Mouse (Mus musculus) hindbrain, postnatal 0 days (tissue): ENCODE data around the gene Acox3. TPM values are rescaled to one million over a fixed set of nuclear protein-coding genes. Genes with fewer than 3 reads are reported as not detected.

Experiments used
- ATAC-seq: fragments of 200-750 bp; cut with Nextera tagmentation; 2 replicates; pipeline ENCODE4 v1.8.0; 2017; ENCODE audit warnings: mild to moderate bottlenecking, moderate TSS enrichment, moderate library complexity
- DNase-seq: peaks from one replicate; pipeline ENCODE4 v3.0.0-alpha.2; 2015; ENCODE audit warnings: low spot score
- H3K27ac ChIP-seq: fragments of 300-500 bp; sonication (generic); 2 replicates; pipeline ENCODE4 v1.5.1; 2014; ENCODE audit warnings: mild to moderate bottlenecking
- H3K27me3 ChIP-seq: fragments of 300-500 bp; sonication (generic); 2 replicates; pipeline ENCODE4 v1.6.1; 2014; ENCODE audit warnings: low read length, mixed read lengths; ENCODE audit not compliant: insufficient read depth
- H3K36me3 ChIP-seq: fragments of 300-500 bp; sonication (generic); 2 replicates; pipeline ENCODE4 v1.6.1; 2014; ENCODE audit warnings: low read length, mixed read lengths; ENCODE audit not compliant: insufficient read depth
- H3K4me1 ChIP-seq: fragments of 300-500 bp; sonication (generic); 2 replicates; pipeline ENCODE4 v1.6.1; 2014; ENCODE audit warnings: antibody characterized with exemption, low read length, mixed read lengths; ENCODE audit not compliant: insufficient read depth
- H3K4me2 ChIP-seq: fragments of 300-500 bp; sonication (generic); 2 replicates; pipeline ENCODE4 v1.6.1; 2014; ENCODE audit warnings: low read depth, mild to moderate bottlenecking, low read length, moderate library complexity, mixed read lengths
- H3K4me3 ChIP-seq: fragments of 300-500 bp; sonication (generic); 2 replicates; pipeline ENCODE4 v1.5.1; 2014; ENCODE audit warnings: low read length
- H3K9ac ChIP-seq: fragments of 300-500 bp; sonication (generic); replicated peaks from 2 replicates; pipeline ENCODE4 v1.6.1; 2014; ENCODE audit warnings: mild to moderate bottlenecking, low read length, moderate library complexity, mixed read lengths
- H3K9me3 ChIP-seq: fragments of 300-500 bp; sonication (generic); 2 replicates; pipeline ENCODE4 v1.6.1; 2016; ENCODE audit warnings: low read length, mixed read lengths
- CTCF ChIP-seq: IDR thresholded peaks from 2 replicates; pipeline ENCODE4 v1.5.1; 2016; ENCODE audit warnings: antibody characterized with exemption, control low read depth, low read depth
- WGBS: fragments of 180-500 bp; shearing (Covaris S2); extraction: QIAGEN DNeasy Blood & Tissue Kit; methylation state at CpG from one replicate; pipeline ENCODE4 v1.1.7; 2014; 5-methylcytosine and 5-hydroxymethylcytosine counted together
- polyA plus RNA-seq: library from polyadenylated mRNA; unstranded; fragments of >200 nt; fragmentation: Nextera tagmentation; extraction: Ambion mirVana; gene quantifications from 2 replicates; pipeline ENCODE4 v1.2.1, GENCODE M21; 2015
- total RNA-seq: library from RNA; depleted of rRNA; stranded (reverse); fragments of >200 nt; gene quantifications from 2 replicates; pipeline ENCODE4 v1.2.3, GENCODE M21; 2014

The Acox3 gene
- total and polyA plus RNA-seq, 2 experiments from 2014 or later, result 12.7 to 24.2 TPM

DNA sequence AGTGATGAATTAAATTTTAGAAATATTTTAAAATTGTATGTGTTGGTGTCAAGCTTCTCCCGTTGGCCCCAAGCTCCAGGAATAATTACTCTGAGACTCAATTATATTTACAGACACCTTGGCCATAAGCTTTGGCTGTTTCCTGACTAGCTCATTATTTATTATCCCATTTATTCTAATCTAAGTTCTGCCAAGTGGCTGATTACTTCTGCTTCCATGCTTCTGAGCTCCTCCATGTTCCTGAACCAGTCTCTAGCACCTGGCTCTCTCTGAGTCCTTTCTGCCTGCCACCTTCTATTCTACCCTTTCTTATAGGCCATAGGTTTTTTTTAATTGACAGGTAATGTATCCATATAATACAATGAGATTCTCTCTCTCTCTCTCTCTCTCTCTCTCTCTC is 47.9 kb downstream of the Acox3 start:
- Histone ChIP-seq H3K4me1 (no peaks in the 10 kb centered on the region), H3K4me3 (no peak overlapping the region), H3K4me2 (no peak overlapping the region), H3K9me3 (no peaks in the 10 kb centered on the region), H3K27ac (no peak overlapping the region), H3K36me3 (no peaks in the 10 kb centered on the region), H3K9ac (no peak overlapping the region), H3K27me3 (no peaks in the 10 kb centered on the region)
- DNase-seq (no peak), ATAC-seq (no peak)
- no peak for TF ChIP-seq CTCF
- 70% methylated on average over 1 of the region's 1 CpGs for WGBS

DNA sequence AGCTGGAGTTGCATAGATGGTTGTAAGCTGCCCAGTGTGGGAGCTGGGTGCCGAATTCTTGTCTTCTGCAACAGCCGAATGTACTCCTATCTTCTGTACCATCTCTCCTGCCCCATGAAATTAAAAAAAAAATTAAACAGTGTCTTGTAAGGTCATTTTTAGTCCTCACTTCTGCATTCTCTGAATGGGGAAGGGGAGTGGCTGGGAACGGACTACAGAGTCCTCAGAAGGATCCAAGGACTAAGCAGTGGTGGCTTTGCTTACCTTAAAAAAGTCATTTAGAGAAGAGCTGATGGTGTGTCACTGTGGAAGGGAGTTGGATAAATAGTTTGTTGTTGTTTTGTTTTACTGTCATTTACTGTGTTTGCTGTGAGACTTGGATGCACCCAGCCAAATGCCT is 48.4 kb downstream of the Acox3 start:
- no peak overlapping the region for H3K27ac ChIP-seq
- H3K9ac ChIP-seq, result no peak overlapping the region
- no peak for DNase-seq
- TF ChIP-seq CTCF, result no peak
- WGBS, result 77% methylated on average over 3 of the region's 3 CpGs
- no peak overlapping the region for H3K4me2 ChIP-seq
- H3K4me1 ChIP-seq, result no peaks in the 10 kb centered on the region
- no peaks in the 10 kb centered on the region for H3K36me3 ChIP-seq
- H3K27me3 ChIP-seq, result no peaks in the 10 kb centered on the region
- no peaks in the 10 kb centered on the region for H3K9me3 ChIP-seq
- no peak for ATAC-seq
- H3K4me3 ChIP-seq, result no peak overlapping the region

DNA sequence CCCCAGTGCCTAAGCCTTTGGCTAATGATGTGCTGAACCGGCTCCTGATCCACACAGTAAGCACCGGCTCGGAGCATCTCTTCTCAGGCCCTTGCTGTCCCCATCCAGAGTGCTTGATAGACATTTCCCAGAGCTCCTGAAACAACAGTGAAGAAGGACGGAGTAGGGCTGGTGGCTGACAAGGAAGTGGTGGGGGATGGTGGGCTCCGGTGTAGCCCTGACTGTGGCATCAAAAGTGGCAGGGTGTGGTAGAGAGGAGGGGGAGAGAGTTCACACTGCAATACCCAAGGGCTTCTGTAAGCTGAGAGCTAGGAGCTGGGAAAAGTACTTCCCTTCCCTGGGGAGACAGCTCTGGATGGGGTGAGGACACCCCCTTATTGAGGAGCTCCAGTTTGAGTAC is 48.9 kb downstream of the Acox3 start:
- Histone ChIP-seq H3K4me3 (no peak overlapping the region), H3K9me3 (no peaks in the 10 kb centered on the region), H3K36me3 (no peaks in the 10 kb centered on the region), H3K9ac (no peak overlapping the region), H3K4me2 (no peak overlapping the region), H3K27me3 (no peaks in the 10 kb centered on the region), H3K27ac (no peak overlapping the region), H3K4me1 (no peaks in the 10 kb centered on the region)
- no peak for DNase-seq
- ATAC-seq, result no peak
- 83% methylated on average over 5 of the region's 5 CpGs for WGBS
- no peak for TF ChIP-seq CTCF

DNA sequence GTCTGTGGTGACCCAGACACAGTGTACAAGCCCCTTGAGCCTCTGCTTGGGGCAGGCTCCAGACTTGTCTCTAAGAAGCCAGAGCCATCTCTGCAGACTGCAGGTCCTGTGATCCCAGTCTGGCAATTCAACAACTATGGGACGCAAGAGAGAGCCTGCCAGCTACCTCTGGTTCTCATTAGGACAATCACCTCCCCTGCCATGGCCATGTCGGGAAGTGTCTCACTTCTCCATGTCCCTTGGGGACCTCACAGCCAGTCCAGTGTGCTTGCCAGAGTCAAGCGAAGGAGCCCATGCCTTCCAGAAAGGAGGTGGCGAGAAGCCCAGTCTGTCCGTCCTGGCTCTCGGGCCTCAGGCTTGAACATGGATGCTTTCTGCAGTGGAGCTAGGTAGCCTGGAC is 50.0 kb downstream of the Acox3 start:
- no peak overlapping the region for H3K27ac ChIP-seq
- H3K4me2 ChIP-seq, result no peak overlapping the region
- ATAC-seq (no peak), DNase-seq (no peak)
- no peaks in the 10 kb centered on the region for H3K36me3 ChIP-seq
- H3K9me3 ChIP-seq, result no peaks in the 10 kb centered on the region
- WGBS, result 75% methylated on average over 6 of the region's 6 CpGs
- no peak for TF ChIP-seq CTCF
- H3K27me3 ChIP-seq, result no peaks in the 10 kb centered on the region
- H3K4me3 ChIP-seq, result no peak overlapping the region
- no peak overlapping the region for H3K9ac ChIP-seq
- H3K4me1 ChIP-seq, result no peaks in the 10 kb centered on the region

DNA sequence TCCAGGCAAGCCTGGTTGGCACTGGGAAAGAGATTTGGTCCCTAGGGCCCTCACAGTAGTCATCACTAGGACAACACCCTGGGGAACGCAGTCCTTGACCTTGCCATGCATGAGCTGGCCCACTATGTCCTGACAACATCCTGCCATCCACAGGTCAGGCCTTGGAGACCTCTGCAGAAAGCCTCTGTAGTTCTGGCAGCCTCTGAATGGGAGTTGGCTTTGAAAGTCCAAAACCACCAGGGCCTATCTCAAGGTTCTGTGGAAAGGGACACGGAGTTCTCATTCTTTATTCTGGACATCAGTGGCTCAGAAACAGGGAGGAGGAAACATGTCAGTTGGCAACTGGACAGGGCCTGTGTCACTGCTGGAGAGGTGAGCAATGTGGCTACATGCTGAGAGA is 53.2 kb downstream of the Acox3 start:
- no peak overlapping the region for H3K4me3 ChIP-seq
- 82% methylated on average over 2 of the region's 2 CpGs for WGBS
- no peaks in the 10 kb centered on the region for H3K9me3 ChIP-seq
- TF ChIP-seq CTCF, result no peak
- no peaks in the 10 kb centered on the region for H3K4me1 ChIP-seq
- H3K27me3 ChIP-seq, result no peaks in the 10 kb centered on the region
- H3K36me3 ChIP-seq, result no peaks in the 10 kb centered on the region
- H3K4me2 ChIP-seq, result no peak overlapping the region
- H3K27ac ChIP-seq, result no peak overlapping the region
- ATAC-seq (no peak), DNase-seq (no peak)
- H3K9ac ChIP-seq, result no peak overlapping the region

DNA sequence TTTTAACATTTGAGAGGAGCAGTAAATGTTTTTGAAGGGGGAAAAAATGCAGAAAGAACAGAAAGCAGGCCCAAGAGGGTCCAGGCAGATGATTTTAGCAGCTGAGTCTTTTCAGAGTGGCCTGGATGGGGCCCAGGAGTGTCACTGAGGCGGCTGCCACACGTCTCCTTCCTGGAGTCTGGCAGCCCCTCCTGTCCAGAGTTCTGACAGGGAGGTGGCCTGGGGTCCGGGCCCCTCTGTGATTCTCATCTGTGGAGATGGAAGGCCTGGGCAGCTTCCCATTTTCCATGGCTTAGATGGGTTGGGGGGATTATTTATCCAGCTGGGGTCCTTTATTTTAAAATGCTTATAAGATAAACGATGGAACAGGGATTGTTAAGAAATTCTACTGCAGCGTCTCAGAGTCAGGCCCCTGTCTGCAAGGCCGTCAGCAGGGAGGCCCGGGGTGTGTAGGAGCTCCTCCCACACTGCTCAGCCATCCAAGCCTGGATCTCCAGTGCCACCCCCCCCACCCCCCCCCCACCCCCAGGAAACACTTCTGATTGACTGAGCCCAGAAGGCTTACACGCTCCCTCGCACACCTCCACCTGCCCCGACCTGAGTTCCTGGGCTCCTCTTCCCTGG is 59.2 kb downstream of the Acox3 start:
- no peaks in the 10 kb centered on the region for H3K9me3 ChIP-seq
- no peak overlapping the region for H3K27ac ChIP-seq
- no peak for TF ChIP-seq CTCF
- H3K4me1 ChIP-seq, result no peaks in the 10 kb centered on the region
- H3K4me2 ChIP-seq, result no peak overlapping the region
- H3K9ac ChIP-seq, result no peak overlapping the region
- ATAC-seq (no peak), DNase-seq (no peak)
- H3K27me3 ChIP-seq, result no peaks in the 10 kb centered on the region
- no peak overlapping the region for H3K4me3 ChIP-seq
- no peaks in the 10 kb centered on the region for H3K36me3 ChIP-seq
- WGBS, result 57% methylated on average over 10 of the region's 10 CpGs

GRCm38 (mm10) chr5:35643401-35644048 is 60.7 kb downstream of the Acox3 start:
- Histone ChIP-seq H3K36me3 (no peaks in the 10 kb centered on the region), H3K27ac (no peak overlapping the region), H3K27me3 (no peaks in the 10 kb centered on the region), H3K9ac (no peak overlapping the region), H3K4me3 (no peak overlapping the region), H3K4me1 (no peaks in the 10 kb centered on the region), H3K4me2 (no peak overlapping the region), H3K9me3 (no peaks in the 10 kb centered on the region)
- no peak for DNase-seq
- 87% methylated on average over 9 of the region's 9 CpGs for WGBS
- ATAC-seq, result no peak
- TF ChIP-seq CTCF, result no peak
